Mouse (Mus musculus) splenic B cell, adult 2 months (primary cell): Measurements from ENCODE around the gene Fam131a.
"Not testable (repeated sequence)": the region's sequence is repeated elsewhere in the genome, so short reads cannot be mapped to it uniquely, and the experiment has no call there.

Experiments
- DNase-seq: peaks from one replicate; pipeline ENCODE4 v3.0.0-alpha.2; 2011; ENCODE audit warnings: low read depth, low spot score
- H3K27me3 ChIP-seq: 2 replicates; pipeline ENCODE4 v1.6.1; 2012; ENCODE audit warnings: mild to moderate bottlenecking, low read length, moderate library complexity, mixed read lengths; ENCODE audit not compliant: control insufficient read depth, poor library complexity, insufficient read depth, severe bottlenecking
- H3K36me3 ChIP-seq: 2 replicates; pipeline ENCODE4 v1.6.1; 2012; ENCODE audit warnings: mild to moderate bottlenecking, low read length, moderate library complexity, mixed read lengths; ENCODE audit not compliant: control insufficient read depth, poor library complexity, insufficient read depth, severe bottlenecking

Gene Fam131a

GRCm38 (mm10) chr16:20693111-20693701 is at the start of gene Fam131a:
Gene Fam131a (plus strand): TSS chr16:20693241.
- DNase-seq = peak; percentile 71
- Histone ChIP-seq H3K36me3 (peaks cover 10% of the 10 kb centered on the region; the same call in 1 of the 2 replicates), H3K27me3 (no peaks in the 10 kb centered on the region; the same call in 1 of the 2 replicates)

- Histone ChIP-seq H3K36me3 (no peaks in the 10 kb centered on the region), H3K27me3 (no peaks in the 10 kb centered on the region)
- DNase-seq = no peak
These were observed 49.1 kb upstream of the Fam131a start for GRCm38 (mm10) chr16:20643911-20644310.

- Histone ChIP-seq H3K27me3 (no peaks in the 10 kb centered on the region), H3K36me3 (peaks cover 2% of the 10 kb centered on the region; the same call in 1 of the 2 replicates)
- peak; percentile 90 for DNase-seq
These were observed 41.7 kb upstream of the Fam131a start, which contains the start of gene Psmd2 for GRCm38 (mm10) chr16:20651076-20651946. Gene Psmd2 (plus strand): TSS chr16:20651652.

- H3K36me3 ChIP-seq = peaks cover 4% of the 10 kb centered on the region; the same call in 1 of the 2 replicates
These were observed 41.1 kb upstream of the Fam131a start for GRCm38 (mm10) chr16:20651947-20652310.

GRCm38 (mm10) chr16:20653315-20653714 is 39.7 kb upstream of the Fam131a start:
- H3K27me3 ChIP-seq = no peaks in the 10 kb centered on the region
- DNase-seq = no peak
- peaks cover 8% of the 10 kb centered on the region; the same call in 1 of the 2 replicates for H3K36me3 ChIP-seq

More at GRCm38 (mm10) chr16:20651947-20652310, 41.1 kb upstream of the Fam131a start:
- H3K27me3 ChIP-seq = no peaks in the 10 kb centered on the region
- no peak for DNase-seq

- no peak for DNase-seq
- Histone ChIP-seq H3K27me3 (no peaks in the 10 kb centered on the region), H3K36me3 (peaks cover 16% of the 10 kb centered on the region; the same call in 1 of the 2 replicates)
These were observed 35.4 kb upstream of the Fam131a start for GRCm38 (mm10) chr16:20657661-20658060.

- not testable (repeated sequence) for H3K36me3 ChIP-seq, H3K27me3 ChIP-seq, DNase-seq
These were observed 25.0 kb upstream of the Fam131a start, which contains the start of gene Eif4g1 for GRCm38 (mm10) chr16:20668013-20668412. Gene Eif4g1 (plus strand): TSS chr16:20668313.

GRCm38 (mm10) chr16:20670291-20670690 is 22.8 kb upstream of the Fam131a start:
- DNase-seq = no peak
- H3K36me3 ChIP-seq = no peaks in the 10 kb centered on the region; the same call in 1 of the 2 replicates
- no peaks in the 10 kb centered on the region for H3K27me3 ChIP-seq

GRCm38 (mm10) chr16:20671886-20672285 is 21.2 kb upstream of the Fam131a start:
- peaks cover 3% of the 10 kb centered on the region for H3K36me3 ChIP-seq
- peak; percentile 47 for DNase-seq
- H3K27me3 ChIP-seq = no peaks in the 10 kb centered on the region

- Histone ChIP-seq H3K27me3 (no peaks in the 10 kb centered on the region), H3K36me3 (peaks cover 3% of the 10 kb centered on the region)
- peak; percentile 95 for DNase-seq
These were observed 20.5 kb upstream of the Fam131a start for GRCm38 (mm10) chr16:20672500-20672902.

- Histone ChIP-seq H3K36me3 (peaks cover 6% of the 10 kb centered on the region), H3K27me3 (no peaks in the 10 kb centered on the region)
- no peak for DNase-seq
These were observed 19.9 kb upstream of the Fam131a start for GRCm38 (mm10) chr16:20672965-20673705.

GRCm38 (mm10) chr16:20673706-20674303 is 19.2 kb upstream of the Fam131a start:
- Histone ChIP-seq H3K27me3 (no peaks in the 10 kb centered on the region), H3K36me3 (peaks cover 9% of the 10 kb centered on the region)
- DNase-seq = peak; percentile 38

GRCm38 (mm10) chr16:20675213-20675612 is 17.8 kb upstream of the Fam131a start:
- no peaks in the 10 kb centered on the region for H3K27me3 ChIP-seq
- H3K36me3 ChIP-seq = peaks cover 12% of the 10 kb centered on the region
- DNase-seq = no peak

GRCm38 (mm10) chr16:20676702-20677101 is 16.3 kb upstream of the Fam131a start:
- H3K36me3 ChIP-seq = peaks cover 15% of the 10 kb centered on the region
- no peak for DNase-seq
- H3K27me3 ChIP-seq = no peaks in the 10 kb centered on the region
